Mouse (Mus musculus): ENCODE results near the gene Rgs6.

- TF ChIP-seq POLR2A (IDR thresholded peaks at IDR 0.05; ENCODE audit: insufficient read depth, low read depth, low read length) (no peak), CTCF (IDR thresholded peaks at IDR 0.05) (no peak), EP300 (IDR thresholded peaks at IDR 0.05; ENCODE audit: insufficient read depth, low read depth, low read length) (no peak)
Measured at GRCm38 (mm10) chr12:83046734-83047133, 458.6 kb downstream of the Rgs6 start.

Data from heart, adult 2 months (tissue).